Mouse (Mus musculus) cerebral cortex, adult 2 months (tissue): ENCODE results near the gene Mlip.

Experiments used
- WGBS: fragments of 180-500 bp; shearing (Covaris S2); methylation state at CpG from one replicate; pipeline ENCODE4 v1.1.7; 2018; 5-methylcytosine and 5-hydroxymethylcytosine counted together

Gene Mlip

GRCm38 (mm10) chr9:77198250-77198649, 154.5 kb downstream of the Mlip start:
- 34% methylated on average over 1 of the region's 1 CpGs for WGBS

GRCm38 (mm10) chr9:77179486-77179885, 173.3 kb downstream of the Mlip start:
- 88% methylated on average over 3 of the region's 3 CpGs for WGBS

- 61% methylated on average over 3 of the region's 3 CpGs for WGBS
Measured at GRCm38 (mm10) chr9:77175870-77176269, 176.9 kb downstream of the Mlip start.

- WGBS: 53% methylated on average over 5 of the region's 5 CpGs
Measured at GRCm38 (mm10) chr9:77172044-77172443, 180.7 kb downstream of the Mlip start.

GRCm38 (mm10) chr9:77165877-77166276, 186.9 kb downstream of the Mlip start:
- WGBS: 69% methylated on average over 6 of the region's 6 CpGs

GRCm38 (mm10) chr9:77161764-77162163, 191.0 kb downstream of the Mlip start:
- 49% methylated on average over 5 of the region's 5 CpGs for WGBS

GRCm38 (mm10) chr9:77160277-77160926, 192.4 kb downstream of the Mlip start:
- WGBS: 83% methylated on average over 4 of the region's 4 CpGs

GRCm38 (mm10) chr9:77148518-77149257, 204.1 kb downstream of the Mlip start:
- 67% methylated on average over 3 of the region's 3 CpGs for WGBS

GRCm38 (mm10) chr9:77119735-77120134, 233.0 kb downstream of the Mlip start:
- WGBS: 88% methylated on average over 1 of the region's 1 CpGs

GRCm38 (mm10) chr9:77096886-77097285, 255.9 kb downstream of the Mlip start:
- WGBS: 49% methylated on average over 1 of the region's 1 CpGs

GRCm38 (mm10) chr9:77083221-77083620, 269.5 kb downstream of the Mlip start:
- 91% methylated on average over 1 of the region's 1 CpGs for WGBS

- 81% methylated on average over 2 of the region's 2 CpGs for WGBS
Measured at GRCm38 (mm10) chr9:77071676-77072075, 281.1 kb downstream of the Mlip start.

GRCm38 (mm10) chr9:77056611-77057010, 296.2 kb downstream of the Mlip start:
- 34% methylated on average over 4 of the region's 4 CpGs for WGBS

- WGBS: 87% methylated on average over 9 of the region's 9 CpGs
Measured at GRCm38 (mm10) chr9:77054426-77055193, 298.2 kb downstream of the Mlip start.
